ENCODE assay signal across 7 mouse cellular contexts in the genomic region with DNA sequence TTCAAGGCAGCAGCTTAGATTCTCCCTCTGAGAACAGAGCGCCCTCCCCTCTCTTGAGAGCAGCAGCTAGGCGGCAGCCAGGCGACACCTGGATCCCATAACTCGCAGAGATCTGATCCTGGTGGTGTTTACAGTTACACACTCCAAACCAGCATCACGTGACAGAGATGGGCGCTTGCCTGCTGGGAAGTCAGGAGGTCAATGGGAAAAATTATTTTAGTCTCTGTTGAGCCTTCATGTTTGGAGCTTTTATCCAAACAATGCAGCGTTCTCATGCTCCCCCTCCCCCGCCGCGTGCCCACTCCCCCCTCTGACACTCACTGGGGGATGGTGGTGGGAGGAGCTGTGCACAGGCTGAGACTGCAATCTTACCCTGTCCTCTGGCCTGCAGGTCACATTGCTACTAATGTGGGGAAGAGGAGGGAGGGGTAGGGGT. TPM values are rescaled to one million over a fixed set of nuclear protein-coding genes. Genes with fewer than 3 reads are reported as not detected.
DNase-seq lines count a peak whose midpoint lies in the region; ATAC-seq lines count a peak whose summit lies in the region.

No protein-coding gene starts in this region.

- H3K4me2 ChIP-seq in heart, embryonic 14.5 days (ENCODE audit: low read length) = peak overlapping the region; percentile 58

- H3K27me3 ChIP-seq in heart, embryonic 14.5 days (ENCODE audit: control insufficient read depth, insufficient read depth, low read length) = no peaks in the 10 kb centered on the region

- H3K4me1 ChIP-seq in heart, embryonic 14.5 days (ENCODE audit: control insufficient read depth in 2 of 2, insufficient read depth in 2 of 2, low read length in 2 of 2) = peaks cover 8 to 13% of the 10 kb centered on the region in 2 experiments

- WGBS in heart, embryonic 14.5 days = 4% methylated on average over 10 of the region's 10 CpGs

- ATAC-seq in heart, embryonic 14.5 days (ENCODE audit: insufficient number of reproducible peaks, insufficient read depth, low FRiP score, low read depth) = peak; percentile 54; the same call in 1 of the 2 replicates

- no peaks in the 10 kb centered on the region for H3K9me3 ChIP-seq in heart, embryonic 14.5 days (ENCODE audit: control insufficient read depth, low read length)

- peak overlapping the region in 1 of 2 experiments; percentile 13; a peak in 1 of 4 replicates for H3K4me3 ChIP-seq in heart, embryonic 14.5 days (ENCODE audit: control insufficient read depth in 1 of 2, insufficient read depth in 1 of 2, low read depth in 1 of 2, low read length in 2 of 2)

- H3K9ac ChIP-seq in heart, embryonic 14.5 days (ENCODE audit: low read length) = no peak overlapping the region

- peak overlapping the region in 1 of 2 experiments; percentile 50; a peak in 1 of 4 replicates for H3K27ac ChIP-seq in heart, embryonic 14.5 days (replicated peaks in 1 of 2; ENCODE audit: control insufficient read depth in 1 of 2, insufficient read depth in 1 of 2, low read depth in 2 of 2, low read length in 2 of 2)

- peak; percentile 61 for DNase-seq in NIH3T3 (ENCODE audit: low read depth)
- DNase-seq in embryo, embryonic 9.5 days (ENCODE audit: extremely low spot score) = peak; percentile 85
- DNase-seq in kidney, postnatal 10 days = peak; percentile 89
- DNase-seq in lung, postnatal 4 days = peak; percentile 74 to 89
- no peak for DNase-seq in right cerebral cortex, adult 18-20 months
- DNase-seq in layer of hippocampus, adult 18-20 months (ENCODE audit: low spot score in 2 of 2) = no peak

- no peaks in the 10 kb centered on the region for H3K36me3 ChIP-seq in heart, embryonic 14.5 days (ENCODE audit: control insufficient read depth, insufficient read depth, low read length)

RNA-seq across cellular contexts. Expression of a gene that starts 10.8 kb away (rescaled TPM):
- polyA plus RNA-seq in heart, embryonic 14.5 days (2014; fragmentation: Nextera tagmentation; extraction: Ambion mirVana) = 0.84 and 0.88 TPM in 2 replicates
- total RNA-seq in layer of hippocampus, adult 18-20 months (2021) = 10 to 100 TPM in 1 of 2 experiments, 1 to 10 TPM in 1; 9.0 to 11.6 TPM

Comparison
In these comparisons a context has a peak if more than half of its experiments do, and no peak if none do; other contexts are left out.
1. DNase-seq: peak in NIH3T3 (single experiment), embryo, embryonic 9.5 days (single experiment), kidney, postnatal 10 days (single experiment) and lung, postnatal 4 days (2 of 2); none in right cerebral cortex, adult 18-20 months (single experiment) and layer of hippocampus, adult 18-20 months (0 of 2).